In the genomic region with DNA sequence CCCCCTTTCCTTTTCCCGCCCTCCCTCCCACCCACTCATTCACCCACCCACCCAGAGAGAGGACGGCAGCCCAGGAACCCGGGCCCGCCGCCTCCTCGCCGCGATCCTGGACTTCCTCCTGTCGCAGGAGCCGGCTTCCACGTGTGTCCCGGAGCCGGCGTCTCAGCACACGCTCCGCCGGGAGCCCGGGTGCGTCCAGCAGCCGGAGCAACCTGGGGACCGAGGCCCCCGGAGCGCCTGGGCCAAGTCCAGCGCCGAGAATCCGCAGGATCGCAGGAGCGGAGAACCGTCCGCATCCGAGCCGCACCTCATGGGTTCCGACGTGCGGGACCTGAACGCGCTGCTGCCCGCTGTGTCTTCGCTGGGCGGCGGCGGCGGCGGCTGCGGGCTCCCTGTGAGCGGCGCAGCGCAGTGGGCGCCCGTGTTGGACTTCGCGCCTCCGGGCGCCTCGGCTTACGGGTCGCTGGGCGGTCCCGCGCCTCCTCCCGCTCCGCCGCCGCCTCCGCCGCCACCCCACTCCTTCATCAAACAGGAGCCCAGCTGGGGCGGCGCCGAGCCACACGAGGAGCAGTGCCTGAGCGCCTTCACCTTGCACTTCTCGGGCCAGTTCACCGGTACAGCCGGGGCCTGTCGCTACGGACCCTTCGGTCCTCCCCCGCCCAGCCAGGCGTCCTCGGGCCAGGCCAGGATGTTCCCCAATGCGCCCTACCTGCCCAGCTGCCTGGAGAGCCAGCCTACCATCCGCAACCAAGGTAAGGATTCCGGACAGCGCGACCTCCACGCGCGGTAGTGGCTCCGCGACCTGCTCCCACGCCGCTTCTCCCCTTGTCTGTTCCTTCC, we compare ENCODE assay signal across 8 mouse cellular contexts. TPM values are rescaled to one million over a fixed set of nuclear protein-coding genes. Genes with fewer than 3 reads are reported as not detected.
DNase-seq lines count a peak whose midpoint lies in the region; ATAC-seq and TF ChIP-seq lines count a peak whose summit lies in the region.

No protein-coding gene starts in this region.

- no peak for DNase-seq in liver, adult 2 months (ENCODE audit: extremely low read depth, low read depth, low spot score)
- no peak for DNase-seq in liver
- peak; percentile 78 for DNase-seq in neural tube, embryonic 10.5 days (ENCODE audit: extremely low spot score, low spot score)
- no peak for DNase-seq in cerebellum, adult 8-10 months
- DNase-seq in layer of hippocampus, postnatal 10 days (ENCODE audit: low spot score in 2 of 2) = no peak

- H3K79me2 ChIP-seq in liver, adult 2 months (ENCODE audit: control insufficient read depth, insufficient read depth, low read length) = no peaks in the 10 kb centered on the region

- no peak overlapping the region for H3K27ac ChIP-seq in liver, adult 2 months (replicated peaks; ENCODE audit: insufficient read depth, low read depth, low read length)
- no peak overlapping the region for H3K27ac ChIP-seq in forebrain, embryonic 16.5 days (ENCODE audit: low read length)
- peak overlapping the region; percentile 96 for H3K27ac ChIP-seq in kidney, embryonic 16.5 days (ENCODE audit: low read length)

- H3K4me2 ChIP-seq in forebrain, embryonic 16.5 days (ENCODE audit: low read length) = peak overlapping the region; percentile 22
- H3K4me2 ChIP-seq in kidney, embryonic 16.5 days (replicated peaks; ENCODE audit: low read depth, low read length) = peak overlapping the region; percentile 69

- no peak for TF ChIP-seq CTCF in liver, adult 2 months (IDR thresholded peaks at IDR 0.05; ENCODE audit: low read depth, low read length)

- H3K4me1 ChIP-seq in liver, adult 2 months (ENCODE audit: control insufficient read depth, insufficient read depth, low read length) = no peaks in the 10 kb centered on the region
- peaks cover 21% of the 10 kb centered on the region for H3K4me1 ChIP-seq in forebrain, embryonic 16.5 days (replicated peaks; ENCODE audit: control insufficient read depth, insufficient read depth, low read length)
- H3K4me1 ChIP-seq in kidney, embryonic 16.5 days (ENCODE audit: insufficient read depth, low read length) = peaks cover 44% of the 10 kb centered on the region

- peak overlapping the region; percentile 16; the same call in 1 of the 2 replicates for H3K4me3 ChIP-seq in liver, adult 2 months (ENCODE audit: insufficient read depth, low read depth, low read length)
- H3K4me3 ChIP-seq in forebrain, embryonic 16.5 days (replicated peaks; ENCODE audit: low read length) = peak overlapping the region; percentile 15
- H3K4me3 ChIP-seq in kidney, embryonic 16.5 days (ENCODE audit: low read length) = peak overlapping the region; percentile 76

- no peak for TF ChIP-seq POLR2A in liver, adult 2 months (IDR thresholded peaks at IDR 0.05; ENCODE audit: extremely low read depth, insufficient read depth, low read length)

- peaks cover 36% of the 10 kb centered on the region for H3K27me3 ChIP-seq in liver, adult 2 months (ENCODE audit: control insufficient read depth, insufficient read depth, low read length)
- peaks cover 83% of the 10 kb centered on the region for H3K27me3 ChIP-seq in forebrain, embryonic 16.5 days (replicated peaks; ENCODE audit: control insufficient read depth, insufficient read depth, low read length)
- H3K27me3 ChIP-seq in kidney, embryonic 16.5 days (ENCODE audit: insufficient read depth, low read length) = peaks cover 61% of the 10 kb centered on the region

- WGBS in liver, adult 2 months = 3% methylated on average over 88 of the region's 92 CpGs
- WGBS in forebrain, embryonic 16.5 days = under 1% methylated on average over 87 of the region's 92 CpGs
- WGBS in kidney, embryonic 16.5 days = under 1% methylated on average over 85 of the region's 92 CpGs

- H3K9ac ChIP-seq in liver, adult 2 months (ENCODE audit: low read depth, low read length) = no peak overlapping the region
- H3K9ac ChIP-seq in forebrain, embryonic 16.5 days (replicated peaks; ENCODE audit: low read depth, low read length) = no peak overlapping the region
- H3K9ac ChIP-seq in kidney, embryonic 16.5 days (replicated peaks; ENCODE audit: low read length) = peak overlapping the region; percentile 85

- no peaks in the 10 kb centered on the region for H3K36me3 ChIP-seq in liver, adult 2 months (ENCODE audit: control insufficient read depth, insufficient read depth, low read length)
- no peaks in the 10 kb centered on the region for H3K36me3 ChIP-seq in forebrain, embryonic 16.5 days (ENCODE audit: control insufficient read depth, insufficient read depth)
- H3K36me3 ChIP-seq in kidney, embryonic 16.5 days (ENCODE audit: insufficient read depth, low read length) = no peaks in the 10 kb centered on the region

- ATAC-seq in forebrain, embryonic 16.5 days = peak; percentile 27
- ATAC-seq in kidney, embryonic 16.5 days (ENCODE audit: low FRiP score, low TSS enrichment) = peak; percentile 21
- no peak for ATAC-seq in cerebellum, adult (ENCODE audit: insufficient number of reproducible peaks, low FRiP score, low TSS enrichment)

- no peaks in the 10 kb centered on the region for H3K9me3 ChIP-seq in forebrain, embryonic 16.5 days (ENCODE audit: control insufficient read depth, low read length)
- no peaks in the 10 kb centered on the region for H3K9me3 ChIP-seq in kidney, embryonic 16.5 days (ENCODE audit: low read length)

RNA-seq across cellular contexts. Expression of gene Wt1, which starts 0.6 kb away (rescaled TPM):
- total RNA-seq in liver, adult 2 months (2014; rRNA removed) = 0.34 and 0.55 TPM in 2 replicates
- polyA plus RNA-seq in liver, adult 2 months (2012; rRNA removed) = 0.27 and 0.44 TPM in 2 replicates
- 0.14 and 0.16 TPM in 2 replicates for polyA plus RNA-seq in forebrain, embryonic 16.5 days (2015; fragmentation: Nextera tagmentation; extraction: Ambion mirVana)
- polyA plus RNA-seq in kidney, embryonic 16.5 days (2015; fragmentation: Nextera tagmentation; extraction: Ambion mirVana) = 124 and 142 TPM in 2 replicates
- total RNA-seq in layer of hippocampus, postnatal 10 days (2021) = under 1 TPM; 0.18 to 0.39 TPM

RNA-seq across cellular contexts. Expression of gene Gm11060, which starts 35.1 kb away (rescaled TPM):
- not detected in 2 replicates for total RNA-seq in liver, adult 2 months (2014; rRNA removed)
- not detected in 2 replicates for polyA plus RNA-seq in liver, adult 2 months (2012; rRNA removed)
- not detected in 2 replicates for polyA plus RNA-seq in forebrain, embryonic 16.5 days (2015; fragmentation: Nextera tagmentation; extraction: Ambion mirVana)
- polyA plus RNA-seq in kidney, embryonic 16.5 days (2015; fragmentation: Nextera tagmentation; extraction: Ambion mirVana) = not detected in 2 replicates
- total RNA-seq in layer of hippocampus, postnatal 10 days (2021) = not detected

Comparison
In these comparisons a context has a peak if more than half of its experiments do, and no peak if none do; other contexts are left out.
1. H3K4me3 ChIP-seq: peak in every context shown above with its lines; median percentile 76 in kidney, embryonic 16.5 days; 16 in liver, adult 2 months; 15 in forebrain, embryonic 16.5 days.
2. RNA of gene Wt1, which starts 0.6 kb away (polyA plus RNA-seq): 124 to 142 TPM in kidney, embryonic 16.5 days; 0.27 to 0.44 TPM in liver, adult 2 months and 0.14 to 0.16 TPM in forebrain, embryonic 16.5 days; every median in the first group is over 10 times any median in the second.